In genomic region chr16:31316246-31317143, GRCm38 (mm10) we compare ENCODE assay signal across 10 mouse cellular contexts. TPM values are rescaled to one million over a fixed set of nuclear protein-coding genes. Genes with fewer than 3 reads are reported as not detected.
A peak's percentile ranks its signal among the peaks of the same experiment; 100 is the strongest.
DNase-seq lines count a peak whose midpoint lies in the region; ATAC-seq and TF ChIP-seq lines count a peak whose summit lies in the region.
"Not testable (repeated sequence)": the region's sequence is repeated elsewhere in the genome, so short reads cannot be mapped to it uniquely, and the experiment has no call there.
"Had no signal": no experiment of that assay in that cellular context is flagged by ENCODE, and none has a peak within 500 bp of the region (broad histone marks: within the 10 kb centered on the region; RNA-seq: fewer than 3 reads in every experiment).

No protein-coding gene starts in this region.

- WGBS in embryonic facial prominence, embryonic 12.5 days, result 38% methylated on average over 12 of the region's 12 CpGs
- 44% methylated on average over 12 of the region's 12 CpGs for WGBS in kidney, adult 2 months
- 35% methylated on average over 10 of the region's 12 CpGs for WGBS in lung, embryonic 16.5 days

- H3K4me2 ChIP-seq in embryonic facial prominence, embryonic 12.5 days (replicated peaks); lung, embryonic 16.5 days (ENCODE audit: low read depth, low read length): not testable (repeated sequence)

- intact Hi-C loops in gastrocnemius, postnatal 14 days (cut with DNase I; ENCODE audit: low total_unique reads), result not testable (repeated sequence)
- intact Hi-C loops in heart, postnatal 14 days (cut with DNase I), result loop anchor here (5.0 kb wide), 1 partner anchor 39 kb away; the partner anchor contains the start of gene Ppp1r2

- H3K9me3 ChIP-seq in embryonic facial prominence, embryonic 12.5 days; lung, embryonic 16.5 days (ENCODE audit: control insufficient read depth, low read length): not testable (repeated sequence)

- peak overlapping the region; percentile 63; the same call in 1 of the 2 replicates for H3K27ac ChIP-seq in embryonic facial prominence, embryonic 12.5 days
- 0 out of 2 replicates have a peak overlapping the region, but pooled peaks have one; percentile 63 for H3K27ac ChIP-seq in kidney, adult 2 months (ENCODE audit: insufficient read depth, low read depth, low read length)
- H3K27ac ChIP-seq in layer of hippocampus, adult 2 months, result peak overlapping the region; percentile 82
- H3K27ac ChIP-seq in lung, embryonic 16.5 days (ENCODE audit: low read length), result peak overlapping the region; percentile 87

- not testable (repeated sequence) for H3K4me3 ChIP-seq in embryonic facial prominence, embryonic 12.5 days; kidney, adult 2 months (ENCODE audit: insufficient read depth, low read depth, low read length); layer of hippocampus, adult 2 months; lung, embryonic 16.5 days (ENCODE audit: low read length)

- not testable (repeated sequence) for TF ChIP-seq CTCF in kidney, adult 2 months (conservative IDR thresholded peaks at IDR 0.05; ENCODE audit: insufficient read depth, insufficient read length, low read depth, low read length)
- 0 out of 2 replicates have a peak, but pooled peaks have one; percentile 11 for TF ChIP-seq CTCF in layer of hippocampus, adult 2 months (conservative IDR thresholded peaks at IDR 0.05)

- not testable (repeated sequence) for H3K27me3 ChIP-seq in embryonic facial prominence, embryonic 12.5 days; kidney, adult 2 months (replicated peaks; ENCODE audit: control insufficient read depth, insufficient read depth, low read length); lung, embryonic 16.5 days (ENCODE audit: control insufficient read depth, insufficient read depth, low read depth, low read length)

- not testable (repeated sequence) for ATAC-seq in embryonic facial prominence, embryonic 12.5 days (ENCODE audit: insufficient number of reproducible peaks, insufficient read depth, low FRiP score, low TSS enrichment)
- peak; percentile 83 for ATAC-seq in lung, embryonic 16.5 days (ENCODE audit: low read depth)

- TF ChIP-seq POLR2A in kidney, adult 2 months (IDR thresholded peaks at IDR 0.05; ENCODE audit: low read depth, low read length), result not testable (repeated sequence)

- H3K36me3 ChIP-seq in embryonic facial prominence, embryonic 12.5 days; kidney, adult 2 months (ENCODE audit: control insufficient read depth, insufficient read depth, low read length); lung, embryonic 16.5 days (ENCODE audit: control insufficient read depth, insufficient read depth, low read length): not testable (repeated sequence)

- peak; percentile 81 for DNase-seq in NIH3T3 (ENCODE audit: low read depth)
- peak; percentile 53 for DNase-seq in gastrocnemius, postnatal 14 days
- peak; percentile 65 to 69 for DNase-seq in heart, postnatal 14 days
- peak; percentile 68 for DNase-seq in kidney, adult 2 months
- DNase-seq in layer of hippocampus, adult 2 months (ENCODE audit: low spot score in 2 of 2), result not testable (repeated sequence)
- peak; percentile 21 for DNase-seq in ovary, postnatal 14 days (ENCODE audit: low spot score)

- H3K4me1 ChIP-seq in embryonic facial prominence, embryonic 12.5 days, result peaks cover 28% of the 10 kb centered on the region
- not testable (repeated sequence) for H3K4me1 ChIP-seq in kidney, adult 2 months (ENCODE audit: control insufficient read depth, insufficient read depth, low read length)
- peaks cover 20% of the 10 kb centered on the region for H3K4me1 ChIP-seq in lung, embryonic 16.5 days (replicated peaks; ENCODE audit: control insufficient read depth, insufficient read depth, low read length)

- H3K9ac ChIP-seq in embryonic facial prominence, embryonic 12.5 days; lung, embryonic 16.5 days (ENCODE audit: low read length): not testable (repeated sequence)

RNA-seq across cellular contexts. Expression of gene Apod, which starts 1.9 kb away (rescaled TPM):
- polyA plus RNA-seq in embryonic facial prominence, embryonic 12.5 days (2016; fragmentation: Nextera tagmentation; extraction: Ambion mirVana), result 24.6 and 24.8 TPM in 2 replicates
- total RNA-seq in gastrocnemius, postnatal 14 days (2021), result 10 to 100 TPM; 11.1 to 24.4 TPM
- 1 to 10 TPM; 2.1 to 3.0 TPM for total RNA-seq in heart, postnatal 14 days (2021)
- polyA plus RNA-seq in kidney, adult 2 months (2012; rRNA removed), result 1.4 and 2.5 TPM in 2 replicates
- 100 to 1,000 TPM; 107 to 123 TPM for total RNA-seq in layer of hippocampus, adult 2 months (2021)
- 0.38 and 1.2 TPM in 2 replicates for polyA plus RNA-seq in lung, embryonic 16.5 days (2015; fragmentation: Nextera tagmentation; extraction: Ambion mirVana)
- total RNA-seq: G1E had no signal
- polyA plus RNA-seq: G1E; heart, embryonic 11.5 days had no signal

RNA-seq across cellular contexts. Expression of gene Ppp1r2, which starts 41.4 kb away (rescaled TPM):
- polyA plus RNA-seq in embryonic facial prominence, embryonic 12.5 days (2016; fragmentation: Nextera tagmentation; extraction: Ambion mirVana), result 89.2 and 90.2 TPM in 2 replicates
- total RNA-seq in gastrocnemius, postnatal 14 days (2021), result 10 to 100 TPM; 71.6 to 76.0 TPM
- total RNA-seq in heart, postnatal 14 days (2021), result 100 to 1,000 TPM in 1 of 2 experiments, 10 to 100 TPM in 1; 97.4 to 101 TPM
- polyA plus RNA-seq in kidney, adult 2 months (2012; rRNA removed), result 30.4 and 33.5 TPM in 2 replicates
- 10 to 100 TPM; 93.3 to 98.1 TPM for total RNA-seq in layer of hippocampus, adult 2 months (2021)
- polyA plus RNA-seq in lung, embryonic 16.5 days (2015; fragmentation: Nextera tagmentation; extraction: Ambion mirVana), result 110 and 116 TPM in 2 replicates

Comparison
In these comparisons a context has a peak if more than half of its experiments do, and no peak if none do; other contexts are left out.
1. RNA of gene Apod, which starts 1.9 kb away (total RNA-seq): 107 to 123 TPM in layer of hippocampus, adult 2 months; 11.1 to 24.4 TPM in gastrocnemius, postnatal 14 days and 2.1 to 3.0 TPM in heart, postnatal 14 days; every median in the first group is over 4 times any median in the second.
2. Peak in every context shown above with its lines, with median percentiles within 50 percentile points of each other: H3K27ac ChIP-seq.